Mouse (Mus musculus) urinary bladder, postnatal 4 days (tissue): ENCODE data around the gene Nol3.
"Not testable (repeated sequence)": the region's sequence is repeated elsewhere in the genome, so short reads cannot be mapped to it uniquely, and the experiment has no call there.

Experiments
- DNase-seq, 2 experiments: peaks; one replicate each; pipeline ENCODE4 v3.0.0; 2021 to 2022; ENCODE audit warnings: low spot score in 2 of 2

The Nol3 gene

DNA sequence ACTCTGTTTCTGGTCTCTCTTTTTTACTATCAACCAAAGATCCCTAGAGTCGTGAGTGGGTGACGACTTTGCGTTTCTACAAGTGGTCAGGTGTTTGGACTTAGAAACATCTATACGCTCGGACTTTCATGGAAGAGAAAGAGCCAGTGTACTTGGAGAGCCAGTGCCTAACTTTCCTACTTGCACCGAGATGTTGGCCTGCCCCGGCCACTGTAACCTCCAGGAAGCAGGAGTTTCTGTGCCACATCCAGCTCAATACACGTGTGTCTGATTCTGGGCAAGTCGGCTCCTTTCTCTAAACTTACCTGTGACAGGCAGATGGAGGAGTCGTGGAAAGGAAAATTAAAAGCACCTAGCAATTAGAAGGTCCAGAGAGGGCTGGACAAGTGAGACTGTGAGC lies at the start of gene Nol3:
TSS of gene Nol3 (plus strand) at position 301 of the 400 bp plus-strand sequence.
- DNase-seq = no peak

GRCm38 (mm10) chr8:105231503-105232320 lies 44.2 kb upstream of the Nol3 start:
- DNase-seq = no peak

DNA sequence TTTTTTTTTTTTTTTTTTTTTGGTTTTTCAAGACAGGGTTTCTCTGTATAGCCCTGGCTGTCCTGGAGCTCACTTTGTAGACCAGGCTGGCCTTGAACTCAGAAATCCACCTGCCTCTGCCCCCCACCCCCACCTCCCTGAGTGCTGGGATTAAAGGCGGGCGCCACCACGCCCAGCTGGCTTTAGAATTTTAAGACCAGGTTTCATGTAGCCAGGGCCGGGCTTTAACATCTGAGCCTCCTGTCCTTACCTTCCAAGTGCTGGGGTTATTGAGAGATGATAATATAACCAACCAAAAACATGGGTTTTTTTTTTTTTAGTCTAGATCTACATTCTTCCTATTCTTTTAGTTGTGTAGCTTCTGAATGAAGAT lies 43.6 kb upstream of the Nol3 start:
- DNase-seq = not testable (repeated sequence)

DNA sequence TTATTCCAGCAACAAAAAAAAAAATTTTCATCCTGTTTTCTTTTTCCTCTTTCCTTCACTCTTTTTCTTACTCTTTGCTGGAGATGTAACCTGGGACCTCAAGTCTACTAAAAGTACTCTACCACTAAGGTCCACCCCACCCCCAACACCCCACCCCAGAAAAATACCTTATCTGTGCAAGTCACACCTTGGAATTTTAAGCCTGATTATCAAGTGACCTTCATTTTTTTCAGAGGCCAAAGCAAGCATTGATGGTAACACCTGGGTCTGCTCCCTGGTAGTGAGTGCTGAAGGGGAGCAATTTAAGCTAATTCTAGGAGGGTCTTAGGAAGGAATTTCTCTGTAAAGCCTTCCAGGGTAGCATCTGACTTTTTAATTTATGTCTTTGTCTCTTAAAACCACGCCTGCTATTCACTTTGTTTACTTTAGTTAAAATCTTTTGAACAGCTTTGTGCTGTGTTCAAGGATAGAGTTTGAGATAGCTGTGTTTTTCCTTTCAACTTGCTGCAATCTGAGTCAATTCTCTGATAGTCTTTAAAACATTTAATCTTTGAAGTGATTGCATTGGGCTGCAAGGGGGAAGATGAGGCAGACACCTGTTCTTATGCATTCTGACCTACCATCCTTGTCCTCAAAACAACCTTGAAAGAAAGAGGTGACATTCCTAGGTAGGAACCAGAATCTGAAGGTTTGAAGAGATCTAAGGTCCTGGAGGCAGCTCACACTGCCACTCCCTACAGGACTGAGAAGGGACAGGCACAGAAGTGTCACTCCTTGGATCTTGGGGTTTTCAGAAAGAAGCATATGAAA lies 42.6 kb upstream of the Nol3 start:
- no peak for DNase-seq

DNA sequence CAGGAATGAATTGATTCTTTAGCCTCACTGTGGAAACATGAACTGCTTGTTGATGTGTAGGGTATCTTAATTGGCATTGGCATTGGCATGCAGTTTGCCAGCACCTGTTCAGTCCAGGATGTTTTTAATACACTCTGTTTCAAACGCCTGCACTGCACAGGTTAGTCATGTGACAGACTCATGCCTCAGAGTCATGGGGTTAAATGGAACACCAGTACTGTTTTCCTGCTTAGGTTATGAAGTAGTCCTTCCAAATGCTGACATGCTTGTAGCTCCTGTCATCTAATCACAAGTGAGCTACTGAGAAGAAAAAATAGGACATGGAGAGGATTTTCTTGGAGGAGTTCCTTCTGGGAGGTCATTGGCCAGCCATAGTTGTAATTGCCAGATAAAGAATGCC lies 40.7 kb upstream of the Nol3 start:
- DNase-seq = no peak

DNA sequence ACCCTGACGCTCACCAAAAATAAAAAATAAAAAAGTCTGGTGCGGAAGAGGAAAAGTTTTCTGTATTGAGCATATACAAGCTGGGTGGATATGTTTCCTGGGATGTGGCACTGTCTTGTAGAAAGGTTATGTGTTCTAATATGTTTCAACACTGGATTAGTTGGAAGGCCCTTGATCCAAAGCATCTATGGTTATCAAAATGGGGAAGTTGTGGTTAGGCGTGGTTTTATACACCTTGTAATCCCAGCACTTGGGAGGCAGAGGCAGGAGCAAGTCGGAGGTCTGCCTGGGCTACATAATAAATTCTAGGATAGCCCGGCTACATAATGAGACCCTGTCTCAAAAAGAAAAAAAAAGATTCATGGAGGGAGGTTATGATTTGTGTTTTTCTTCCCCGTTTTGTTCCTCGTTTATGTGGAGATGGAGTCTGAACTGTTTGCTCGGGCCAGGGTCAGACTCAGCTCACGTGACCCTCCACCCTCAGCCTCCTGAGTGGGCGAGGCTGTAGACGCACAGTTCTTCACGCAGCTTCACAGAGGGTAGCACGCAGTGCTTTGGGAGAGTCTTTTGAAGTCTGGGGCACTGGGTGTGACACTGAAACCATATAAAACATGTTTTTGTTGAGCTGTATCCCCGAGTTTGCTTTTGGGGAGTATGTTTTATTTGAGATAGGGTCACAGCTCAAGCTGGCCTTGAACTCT lies 38.3 kb upstream of the Nol3 start:
- no peak for DNase-seq

- no peak for DNase-seq
Measured at GRCm38 (mm10) chr8:105241016-105241415, 34.9 kb upstream of the Nol3 start.

DNA sequence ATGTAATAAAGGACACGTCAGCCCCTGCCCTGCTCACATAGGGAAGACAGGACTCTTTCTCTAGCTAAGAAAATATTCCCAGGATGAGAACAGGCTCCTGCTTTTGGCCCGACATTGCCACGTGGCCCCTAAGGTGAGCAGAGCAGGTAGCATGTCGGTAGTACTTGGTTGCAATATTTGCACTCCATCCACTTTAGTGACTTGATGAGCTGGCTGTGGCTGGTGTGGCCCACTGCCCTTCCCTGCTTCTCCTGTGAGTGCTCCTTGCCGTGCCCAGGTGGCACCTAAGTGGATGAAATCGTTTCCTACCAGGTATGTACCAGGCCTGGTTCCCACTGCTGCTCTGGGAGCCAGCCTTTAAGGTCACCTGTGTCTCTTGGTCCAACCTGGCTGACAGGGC lies 24.0 kb upstream of the Nol3 start:
- DNase-seq = no peak

- no peak for DNase-seq
Measured at GRCm38 (mm10) chr8:105252680-105253537, 23.0 kb upstream of the Nol3 start.

- no peak for DNase-seq
Measured at GRCm38 (mm10) chr8:105253766-105254151, 22.2 kb upstream of the Nol3 start.

GRCm38 (mm10) chr8:105254152-105254965 lies 21.6 kb upstream of the Nol3 start:
- DNase-seq = peak; percentile 89 to 95

GRCm38 (mm10) chr8:105254966-105255350 lies 21.0 kb upstream of the Nol3 start, which contains the start of gene B3gnt9:
Gene B3gnt9 (minus strand): TSS chr8:105255153.
- peak; percentile 84 to 87 for DNase-seq

DNA sequence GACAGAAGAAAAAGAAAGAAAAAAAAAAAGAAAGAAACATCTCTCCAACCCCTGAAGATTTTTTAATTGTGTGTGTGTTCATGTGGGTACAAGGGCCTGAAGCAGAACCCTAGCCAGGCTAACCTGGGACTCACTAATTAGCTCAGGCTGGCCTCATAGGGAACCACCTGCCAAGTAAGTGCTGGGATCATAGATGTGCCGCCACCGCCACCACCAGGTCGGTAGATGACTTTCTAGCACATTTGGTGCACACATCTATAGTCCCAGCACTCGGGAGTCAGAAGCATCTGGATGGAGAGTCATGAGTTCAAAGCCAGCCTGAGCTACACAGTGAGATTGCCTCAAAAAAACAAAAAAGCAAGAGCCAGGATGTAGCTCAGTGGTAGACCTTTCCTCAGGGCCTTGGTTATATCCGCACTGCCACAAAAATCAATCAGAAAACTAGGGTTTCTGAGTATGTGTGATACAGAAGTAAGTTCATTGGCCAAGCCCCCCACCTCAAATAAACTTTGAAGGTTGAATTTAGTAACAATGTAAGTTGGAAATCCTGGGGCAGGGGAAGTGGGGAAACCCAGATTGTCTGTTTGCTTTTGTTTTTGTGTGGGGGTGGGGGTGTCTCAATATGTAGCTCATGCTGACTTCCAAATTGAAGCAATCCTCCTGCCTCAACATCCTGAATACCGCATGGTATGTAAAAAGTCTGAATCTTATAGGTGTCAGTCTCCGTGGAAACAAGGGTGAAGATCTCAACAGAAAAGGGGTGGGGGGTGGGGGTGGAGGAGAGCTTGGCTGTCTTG lies 18.4 kb upstream of the Nol3 start:
- DNase-seq = no peak

GRCm38 (mm10) chr8:105258911-105259720 lies 16.8 kb upstream of the Nol3 start:
- DNase-seq = no peak

- peak; percentile 65 to 83 for DNase-seq
Measured at GRCm38 (mm10) chr8:105259721-105260320, 16.1 kb upstream of the Nol3 start.

DNA sequence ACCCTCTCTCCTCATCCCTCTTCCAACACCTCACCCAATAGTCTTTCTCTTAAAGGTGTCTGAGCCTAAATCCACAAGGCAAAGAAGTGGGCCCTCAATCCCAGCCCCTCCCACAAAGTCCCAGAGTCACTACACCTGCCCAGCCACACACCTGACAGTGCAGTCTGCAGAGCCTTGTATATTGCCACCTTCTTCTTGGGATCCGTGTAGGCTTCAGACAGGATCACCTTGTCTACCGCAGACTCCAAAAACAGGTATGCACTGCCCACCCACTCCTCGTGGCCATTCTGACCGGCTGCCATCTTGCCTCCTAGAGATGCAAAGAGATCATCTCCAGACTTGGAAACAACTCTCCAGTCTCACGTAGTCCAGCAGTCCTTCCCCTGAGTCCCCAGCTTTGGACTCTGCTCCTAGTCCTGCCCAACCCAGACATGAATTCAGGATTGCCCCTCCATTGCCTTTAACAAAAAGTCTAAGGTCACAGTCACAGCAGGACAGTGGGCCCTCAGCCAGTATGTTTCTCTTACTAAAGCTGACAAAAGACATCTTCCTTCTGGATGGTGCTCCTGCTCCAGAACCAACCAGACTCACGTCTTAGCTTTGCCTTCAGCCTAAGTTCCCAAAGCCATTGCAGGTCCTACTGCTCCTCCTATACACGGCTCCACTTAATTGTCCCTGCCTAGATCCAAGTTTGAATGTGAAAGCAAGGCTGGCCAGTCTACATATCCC lies 15.4 kb upstream of the Nol3 start:
- no peak for DNase-seq

DNA sequence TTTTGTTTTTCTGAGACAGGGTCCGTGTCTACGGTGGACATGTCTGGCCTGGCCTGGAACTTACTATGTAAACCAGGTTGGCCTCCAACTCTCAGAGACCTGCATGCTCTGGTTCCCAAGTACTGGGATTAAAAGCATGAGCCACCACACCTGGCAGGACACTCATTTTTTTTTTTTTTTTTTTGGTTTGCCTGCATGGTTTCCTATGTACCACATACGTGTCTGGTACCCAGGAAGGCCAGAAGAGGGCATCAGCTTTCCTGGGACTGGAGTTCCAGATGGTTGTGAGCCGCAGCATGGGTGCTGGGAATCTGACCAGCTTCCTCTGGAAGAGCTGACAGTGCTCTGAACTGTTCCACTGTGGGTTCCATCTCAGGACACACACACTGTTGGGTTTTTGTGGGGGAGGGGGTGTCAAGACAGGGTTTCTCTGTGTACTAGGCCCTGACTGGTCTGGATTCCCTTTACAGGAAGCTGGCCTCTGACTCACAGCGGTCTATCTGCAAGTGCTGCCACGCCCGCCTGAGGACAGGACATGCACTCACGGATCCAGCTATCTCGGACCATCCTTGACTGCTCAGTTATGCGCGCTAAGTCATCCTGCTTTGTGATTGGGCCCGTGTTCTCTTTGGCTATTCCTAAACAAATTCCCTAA lies 14.5 kb upstream of the Nol3 start:
- DNase-seq = no peak
